Mouse (Mus musculus) brown adipose tissue, adult 24 weeks (tissue): ENCODE results near the gene Col23a1. TPM values are rescaled to one million over a fixed set of nuclear protein-coding genes. Genes with fewer than 3 reads are reported as not detected.
A peak's percentile ranks its signal among the peaks of the same experiment; 100 is the strongest.

Source experiments
- H3K27ac ChIP-seq: fragments of 200-500 bp; replicated peaks from 2 replicates; pipeline ENCODE4 v1.5.1; 2012; ENCODE audit warnings: low read depth, mild to moderate bottlenecking, low read length
- H3K4me1 ChIP-seq: fragments of 200-500 bp; 2 replicates; pipeline ENCODE4 v1.6.1; 2012; ENCODE audit warnings: low read length, mixed read lengths; ENCODE audit not compliant: control insufficient read depth, insufficient read depth, insufficient read length
- H3K4me3 ChIP-seq: fragments of 200-500 bp; 2 replicates; pipeline ENCODE4 v1.5.1; 2012; ENCODE audit warnings: low read depth, mild to moderate bottlenecking, low read length, moderate library complexity; ENCODE audit not compliant: insufficient read depth
- polyA plus RNA-seq: library from polyadenylated mRNA; stranded (reverse); fragments of >200 nt; gene quantifications from 2 replicates; pipeline ENCODE4 v1.2.4, GENCODE M21; 2012; ENCODE audit not compliant: missing spikeins, insufficient read depth, insufficient read length

The Col23a1 gene
- polyA plus RNA-seq, 1 experiment = 2.3 TPM

DNA sequence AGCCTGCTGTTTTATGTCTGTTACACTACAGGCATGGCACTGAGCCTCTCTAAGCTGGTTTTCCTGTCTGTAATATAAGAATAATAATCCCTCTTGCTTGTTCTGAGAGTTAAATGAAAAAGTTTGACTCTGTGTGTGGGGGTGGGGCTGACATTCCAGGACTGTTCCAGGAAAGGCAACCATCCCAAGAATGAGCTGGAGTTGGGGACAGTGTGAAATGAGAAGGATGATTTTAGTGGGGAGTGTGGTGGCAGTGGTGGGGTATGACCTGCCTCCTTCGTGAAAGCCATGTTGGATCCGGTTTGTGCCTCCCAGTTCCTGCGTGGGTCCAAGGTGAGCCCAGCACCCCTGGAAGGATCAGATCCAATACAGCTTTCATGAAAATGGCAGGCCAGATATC, 136.4 kb downstream of the Col23a1 start:
- Histone ChIP-seq H3K4me1 (no peaks in the 10 kb centered on the region), H3K27ac (no peak overlapping the region), H3K4me3 (no peak overlapping the region)

DNA sequence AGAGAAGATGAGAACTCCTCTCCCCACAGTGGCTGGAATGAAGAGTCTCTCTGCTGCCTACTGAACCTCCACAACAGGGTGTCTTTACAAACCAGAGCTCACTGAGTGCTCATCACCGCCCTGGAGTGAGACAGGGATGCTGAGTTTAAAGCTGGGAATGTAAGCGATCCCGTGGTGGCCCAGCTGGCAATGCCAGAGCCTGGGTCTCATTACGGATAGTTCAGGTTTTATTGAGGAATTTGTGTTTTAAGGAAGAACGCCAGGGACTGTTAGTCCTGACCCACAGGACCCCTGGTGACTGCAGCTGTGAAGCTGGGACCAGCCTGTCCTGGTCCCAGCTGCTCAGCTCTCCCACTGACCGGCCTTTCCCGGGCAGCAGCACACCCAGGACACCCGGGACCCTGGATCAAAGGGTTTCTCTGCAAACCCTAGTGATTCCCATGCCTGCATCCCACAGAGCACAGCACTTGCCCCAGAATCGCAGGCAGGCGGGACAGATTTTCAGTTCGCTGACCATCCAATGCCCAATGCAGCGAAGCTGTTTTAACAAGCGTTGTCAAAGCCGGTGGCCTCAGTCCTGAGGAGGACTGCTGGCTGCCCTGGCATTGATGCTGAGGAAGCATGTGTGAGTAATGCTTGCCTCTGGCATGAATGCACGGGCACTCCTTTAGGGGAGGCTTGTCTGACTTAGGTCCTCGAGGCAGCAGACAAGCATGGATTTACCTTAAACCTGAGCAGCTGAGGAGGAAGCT, 139.9 kb downstream of the Col23a1 start:
- Histone ChIP-seq H3K27ac (no peak overlapping the region), H3K4me1 (peaks cover 3% of the 10 kb centered on the region; the same call in 1 of the 2 replicates)

DNA sequence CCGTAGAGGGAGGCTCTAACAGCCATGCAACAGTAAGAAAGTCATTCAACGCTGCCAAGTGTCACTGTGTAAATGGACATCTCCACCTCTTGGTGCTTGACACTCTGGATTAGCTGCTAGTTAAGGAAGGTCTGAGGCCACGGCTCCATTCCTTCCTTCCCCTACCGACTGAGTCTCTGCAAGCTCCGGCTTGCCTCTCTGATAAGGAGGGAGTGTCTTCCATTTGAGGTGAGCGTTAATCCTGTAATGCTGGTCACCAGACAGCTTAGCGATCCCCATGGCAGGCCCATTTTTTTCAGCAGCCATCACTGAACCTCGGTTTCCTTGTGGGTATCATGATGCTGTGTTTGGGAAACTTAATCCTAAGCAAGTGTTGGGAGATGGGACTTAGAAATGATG, 140.5 kb downstream of the Col23a1 start:
- no peak overlapping the region for H3K27ac ChIP-seq
- no peak overlapping the region for H3K4me3 ChIP-seq
- H3K4me1 ChIP-seq = peaks cover 3% of the 10 kb centered on the region; the same call in 1 of the 2 replicates

More for the DNA sequence above, 139.9 kb downstream of the Col23a1 start:
- no peak overlapping the region for H3K4me3 ChIP-seq

DNA sequence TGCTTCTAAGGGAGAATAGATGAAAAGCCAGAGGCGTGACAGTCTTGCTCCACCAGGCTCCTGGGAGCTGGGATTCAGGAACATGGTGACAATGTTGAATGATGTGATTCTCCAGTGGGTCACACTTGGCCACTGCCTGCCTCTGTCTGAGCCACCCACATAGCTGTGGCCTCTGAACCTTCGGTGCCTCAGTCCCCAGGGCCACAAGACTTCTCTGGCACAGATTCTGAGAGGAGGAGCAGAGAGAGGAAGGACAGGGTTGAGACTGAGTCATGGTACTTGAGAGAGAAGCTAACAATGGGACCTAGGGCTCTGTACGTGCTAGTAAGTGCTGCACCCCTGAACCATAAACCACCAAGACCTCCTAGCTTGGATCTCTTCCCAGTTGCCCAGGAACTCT, 141.6 kb downstream of the Col23a1 start:
- H3K4me3 ChIP-seq = no peak overlapping the region
- no peak overlapping the region for H3K27ac ChIP-seq
- H3K4me1 ChIP-seq = peaks cover 3% of the 10 kb centered on the region; the same call in 1 of the 2 replicates

DNA sequence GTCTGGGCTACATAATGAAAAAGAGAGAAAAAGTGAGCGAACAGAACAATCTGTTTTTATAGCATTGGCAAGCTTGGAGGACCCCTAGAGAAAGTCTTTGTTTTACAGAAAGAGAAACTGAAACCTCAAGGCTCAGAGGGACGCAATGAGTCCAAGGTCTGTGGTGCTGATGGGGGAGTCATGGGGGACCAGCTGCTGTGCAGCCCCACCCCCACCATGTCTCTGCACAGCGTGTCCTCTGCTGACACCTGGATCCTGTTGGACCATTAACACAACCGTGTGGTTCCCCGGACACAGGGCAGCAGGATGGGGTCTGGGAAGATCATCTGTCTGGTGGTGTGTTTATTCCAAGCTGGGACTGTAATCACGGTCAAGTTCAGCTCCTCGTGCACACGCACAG, 142.2 kb downstream of the Col23a1 start:
- Histone ChIP-seq H3K4me1 (peaks cover 3% of the 10 kb centered on the region; the same call in 1 of the 2 replicates), H3K27ac (no peak overlapping the region), H3K4me3 (peak overlapping the region; percentile 14; the same call in 1 of the 2 replicates)

DNA sequence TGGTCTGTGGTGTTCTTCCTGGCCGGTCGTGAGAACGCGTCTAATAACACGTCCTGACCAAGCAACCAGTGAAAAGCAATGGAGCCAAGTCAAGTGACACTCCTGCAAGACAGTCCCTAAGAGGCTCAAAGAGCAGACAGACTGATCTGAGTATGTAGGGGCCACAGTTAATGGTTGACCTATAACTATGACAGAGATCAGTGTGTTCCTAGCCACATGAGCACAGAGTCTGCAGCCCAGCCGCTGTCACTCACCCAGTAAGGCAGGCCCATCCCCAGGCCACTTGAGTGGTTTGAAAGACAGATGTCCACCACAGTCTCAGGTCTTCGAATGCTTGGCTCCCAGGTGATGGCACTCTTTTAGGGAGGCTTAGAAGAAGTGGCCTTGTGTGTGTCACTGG, 152.3 kb downstream of the Col23a1 start:
- Histone ChIP-seq H3K27ac (no peak overlapping the region), H3K4me3 (no peak overlapping the region), H3K4me1 (no peaks in the 10 kb centered on the region)

DNA sequence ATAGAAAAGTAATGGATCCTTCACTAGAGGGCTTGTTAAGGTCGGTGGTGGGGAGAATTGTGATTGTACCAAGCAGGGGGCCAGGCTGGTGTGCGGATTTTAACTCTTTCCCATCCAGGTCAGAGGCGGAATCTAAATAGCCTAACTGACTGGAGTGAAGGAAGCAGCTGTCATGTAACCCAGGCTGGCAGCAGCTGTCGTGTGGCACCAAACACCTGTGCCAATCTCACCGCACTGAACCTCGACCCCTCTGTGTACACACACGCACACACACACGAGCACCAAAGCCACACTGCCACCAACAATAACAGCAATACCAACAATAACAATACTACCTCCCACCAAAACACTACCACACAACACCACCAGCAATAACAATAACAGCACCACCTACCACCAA, 152.9 kb downstream of the Col23a1 start:
- Histone ChIP-seq H3K27ac (no peak overlapping the region), H3K4me1 (no peaks in the 10 kb centered on the region)

DNA sequence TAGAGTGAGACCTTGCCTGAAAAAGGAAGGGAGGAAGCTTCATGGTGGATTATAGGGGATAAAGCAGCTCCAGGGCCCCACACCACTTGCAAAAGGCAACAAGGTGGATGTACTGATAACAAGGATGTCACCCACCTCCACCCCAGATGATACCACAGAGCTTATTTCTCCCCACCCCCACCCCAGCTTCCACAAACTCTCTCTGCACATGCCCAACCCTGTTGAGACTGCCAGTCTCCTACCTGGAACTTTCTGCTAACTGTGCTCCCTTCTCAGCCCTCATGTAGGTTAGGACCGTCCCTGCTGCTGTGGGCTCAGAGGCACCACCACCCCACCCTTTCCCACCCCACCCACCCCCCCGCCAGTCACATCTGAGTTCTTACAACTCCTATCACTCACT, 154.1 kb downstream of the Col23a1 start:
- H3K4me1 ChIP-seq = no peaks in the 10 kb centered on the region
- H3K27ac ChIP-seq = no peak overlapping the region
- no peak overlapping the region for H3K4me3 ChIP-seq

More for the DNA sequence above, 152.9 kb downstream of the Col23a1 start:
- H3K4me3 ChIP-seq = no peak overlapping the region

DNA sequence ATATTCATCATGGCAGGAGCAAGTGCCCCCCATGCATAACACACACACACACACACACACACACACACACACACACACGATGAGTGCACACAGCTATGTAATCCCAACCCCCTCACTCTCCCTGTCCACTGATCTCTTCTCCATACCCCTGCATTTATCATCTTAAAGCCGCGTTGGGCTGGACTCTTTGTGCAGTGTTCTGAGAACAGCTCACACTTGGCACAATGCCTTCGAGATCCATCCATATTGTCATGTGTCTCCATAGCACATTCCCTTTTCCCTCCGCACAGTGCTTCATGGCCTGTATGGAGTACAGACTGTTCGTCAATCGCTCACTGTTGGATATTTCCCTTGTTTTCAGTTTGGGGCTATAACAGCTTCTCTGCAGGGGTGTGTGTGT, 154.9 kb downstream of the Col23a1 start:
- Histone ChIP-seq H3K4me3 (no peak overlapping the region), H3K4me1 (no peaks in the 10 kb centered on the region), H3K27ac (no peak overlapping the region)

DNA sequence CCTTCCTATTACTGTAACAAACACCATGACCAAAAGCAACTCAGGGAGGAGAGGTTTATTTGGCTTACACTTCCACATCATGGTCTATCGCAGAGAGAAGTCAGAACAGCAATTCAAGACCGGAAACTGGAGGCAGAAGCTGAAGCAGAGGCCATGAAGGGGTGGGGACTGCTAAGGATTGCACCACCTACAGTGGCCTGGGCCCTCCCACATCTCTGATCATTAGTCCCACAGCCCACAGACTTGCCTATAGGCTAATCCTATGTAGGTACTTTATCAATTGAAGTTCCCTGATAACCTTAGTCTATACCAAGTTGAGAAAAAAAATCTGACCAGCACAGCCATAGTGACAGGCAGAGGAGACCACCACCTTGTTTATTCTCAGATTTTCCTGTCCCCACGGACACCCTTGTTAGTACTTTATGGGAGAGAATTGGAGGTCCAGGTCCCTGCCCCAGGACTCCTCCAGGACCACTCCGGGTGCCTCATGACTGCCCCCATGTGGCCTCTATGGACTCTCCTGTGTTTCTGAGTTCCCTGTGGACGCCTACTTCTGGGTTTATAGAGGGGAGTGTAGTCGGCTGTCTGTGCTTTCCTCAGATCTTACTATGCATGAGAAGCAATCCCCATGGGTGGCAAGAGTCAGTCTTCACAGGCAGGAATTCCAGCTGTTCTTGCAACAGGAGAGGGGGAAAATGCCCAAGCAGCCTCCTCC, 157.1 kb downstream of the Col23a1 start:
- no peak overlapping the region for H3K27ac ChIP-seq
- H3K4me3 ChIP-seq = no peak overlapping the region
- no peaks in the 10 kb centered on the region for H3K4me1 ChIP-seq

DNA sequence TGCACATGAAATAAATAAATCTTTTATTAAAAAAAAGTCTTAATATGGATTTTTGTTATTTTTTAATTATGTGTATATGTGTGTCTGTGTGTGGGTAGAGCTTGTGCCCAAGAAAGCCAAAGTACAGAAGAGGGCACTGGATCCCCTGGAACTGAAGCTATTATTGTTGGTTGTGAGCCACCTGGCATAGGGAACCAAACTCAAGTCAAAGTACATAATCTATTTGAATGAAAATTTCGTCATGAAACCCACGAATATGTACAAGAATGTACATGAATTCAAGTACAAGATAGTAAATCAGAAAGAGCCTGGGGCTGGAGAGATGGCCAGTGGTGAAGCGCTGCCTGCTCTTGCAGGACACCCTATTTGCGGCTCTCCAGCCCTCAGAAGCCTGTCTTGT, 158.5 kb downstream of the Col23a1 start:
- Histone ChIP-seq H3K4me3 (no peak overlapping the region), H3K4me1 (no peaks in the 10 kb centered on the region), H3K27ac (no peak overlapping the region)

DNA sequence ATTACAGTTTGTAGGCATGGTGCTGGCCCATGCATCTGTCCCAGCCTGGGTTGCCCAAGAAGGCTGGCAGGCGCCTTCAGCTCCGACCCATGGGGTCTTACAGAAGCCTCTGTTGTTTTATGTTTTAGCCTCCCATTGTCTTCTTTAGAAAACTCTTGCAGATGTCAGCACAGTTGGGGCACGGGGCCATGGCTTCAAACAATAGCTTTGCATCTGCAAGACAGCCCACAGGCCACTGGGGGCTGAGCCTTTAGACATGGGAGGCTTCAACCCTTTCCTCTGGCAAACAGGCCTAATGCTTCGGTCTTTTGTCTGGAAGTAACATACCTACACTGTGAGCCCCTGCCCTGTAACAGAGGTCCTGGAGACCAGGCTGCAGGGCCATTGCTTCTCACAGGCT, 159.0 kb downstream of the Col23a1 start:
- Histone ChIP-seq H3K27ac (no peak overlapping the region), H3K4me3 (no peak overlapping the region), H3K4me1 (no peaks in the 10 kb centered on the region)

DNA sequence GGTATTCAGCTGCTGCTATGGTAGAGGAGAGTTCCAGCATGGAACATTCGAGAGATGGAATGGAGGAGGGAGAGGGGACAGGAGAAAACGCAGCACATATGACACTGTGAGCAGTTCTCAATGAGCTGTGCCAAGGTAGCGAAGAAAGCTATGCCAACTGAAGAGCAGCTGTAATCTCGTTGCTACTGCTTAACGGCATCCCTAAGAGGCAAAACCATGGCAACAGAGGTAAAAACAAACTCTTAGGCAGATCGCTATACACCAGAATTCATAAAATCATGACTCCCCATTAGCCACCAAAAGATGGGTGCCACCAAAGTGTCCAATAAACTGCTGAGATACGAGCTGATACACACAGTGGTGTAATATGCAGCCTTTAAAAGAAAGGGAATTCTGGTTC, 160.2 kb downstream of the Col23a1 start:
- H3K27ac ChIP-seq = no peak overlapping the region
- H3K4me3 ChIP-seq = no peak overlapping the region
- H3K4me1 ChIP-seq = no peaks in the 10 kb centered on the region

DNA sequence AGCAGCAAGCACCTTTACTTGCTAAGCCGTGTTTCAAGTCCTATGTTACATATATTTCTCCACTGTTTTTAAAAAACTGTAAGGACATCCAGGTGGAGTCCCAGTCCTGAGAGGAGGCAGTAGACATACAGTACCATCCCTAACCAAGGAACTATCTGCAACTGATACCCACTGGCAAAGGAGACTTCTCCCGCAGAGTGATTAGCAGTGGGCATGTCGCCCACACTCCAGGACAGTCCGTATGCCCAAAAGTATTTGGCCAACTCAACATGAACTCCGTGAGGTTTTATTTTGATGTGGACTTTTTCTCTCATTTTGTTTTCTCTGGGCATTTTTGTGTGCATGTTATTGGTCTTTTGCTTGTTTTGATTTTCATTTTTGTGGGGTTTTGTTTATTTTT, 161.6 kb downstream of the Col23a1 start:
- H3K4me1 ChIP-seq = no peaks in the 10 kb centered on the region
- no peak overlapping the region for H3K27ac ChIP-seq
- no peak overlapping the region for H3K4me3 ChIP-seq

DNA sequence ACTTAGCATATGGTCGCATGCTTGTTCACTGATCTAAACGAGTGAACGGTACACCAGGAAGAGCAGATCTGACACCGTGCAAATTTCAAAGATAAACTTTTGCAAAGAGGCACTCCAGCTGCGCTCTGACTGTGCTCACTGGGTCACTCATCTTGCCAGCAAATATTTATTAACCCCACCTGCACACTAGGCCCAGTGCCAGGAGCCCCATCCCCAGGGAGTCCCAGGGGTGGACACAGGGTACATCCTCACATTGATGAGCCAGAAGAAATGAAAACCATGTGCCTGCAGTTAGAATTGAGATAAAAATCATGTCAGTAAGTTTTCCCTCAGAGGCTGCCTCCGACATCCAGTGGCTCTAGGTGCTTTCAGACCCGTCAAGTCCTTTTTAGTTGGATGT, 162.2 kb downstream of the Col23a1 start:
- Histone ChIP-seq H3K4me3 (no peak overlapping the region), H3K4me1 (no peaks in the 10 kb centered on the region), H3K27ac (no peak overlapping the region)

DNA sequence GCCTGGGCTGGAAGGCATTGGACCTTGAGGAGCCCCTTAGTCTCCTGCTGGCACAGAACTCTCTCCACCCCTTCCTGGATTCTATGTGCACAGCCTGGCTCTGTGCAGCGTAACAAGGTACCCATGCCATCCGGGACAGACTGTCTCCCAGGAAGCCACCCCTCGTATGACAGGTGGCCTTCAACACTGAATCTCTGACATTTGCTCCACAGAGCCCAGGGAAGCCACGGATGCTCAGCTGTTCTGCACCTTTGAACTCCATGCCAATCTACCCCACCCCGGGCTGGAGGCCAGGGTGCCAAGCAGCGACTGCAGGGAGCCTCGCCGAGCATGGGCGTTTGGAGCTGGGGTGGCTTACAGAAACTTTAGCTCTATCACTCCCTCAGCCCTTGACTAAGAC, 164.0 kb downstream of the Col23a1 start:
- Histone ChIP-seq H3K27ac (no peak overlapping the region), H3K4me1 (no peaks in the 10 kb centered on the region), H3K4me3 (no peak overlapping the region)
